Mouse (Mus musculus) neural tube, embryonic 12.5 days (tissue): Measurements from ENCODE around the gene Wnt10b. TPM values are rescaled to one million over a fixed set of nuclear protein-coding genes. Genes with fewer than 3 reads are reported as not detected.

Experiments
- ATAC-seq: fragments of 200-750 bp; cut with Nextera tagmentation; 2 replicates; pipeline ENCODE4 v1.8.0; 2017; ENCODE audit warnings: low read depth, mild to moderate bottlenecking, moderate TSS enrichment, moderate library complexity; ENCODE audit not compliant: low FRiP score
- H3K27ac ChIP-seq: fragments of 300-500 bp; sonication (generic); 2 replicates; pipeline ENCODE4 v1.5.1; 2016
- H3K27me3 ChIP-seq: fragments of 300-500 bp; sonication (generic); replicated peaks from 2 replicates; pipeline ENCODE4 v1.6.1; 2016; ENCODE audit warnings: mild to moderate bottlenecking
- H3K36me3 ChIP-seq: fragments of 300-500 bp; sonication (generic); 2 replicates; pipeline ENCODE4 v1.6.1; 2016; ENCODE audit warnings: mild to moderate bottlenecking
- H3K4me1 ChIP-seq: fragments of 300-500 bp; sonication (generic); 2 replicates; pipeline ENCODE4 v1.6.1; 2016
- H3K4me2 ChIP-seq: fragments of 300-500 bp; sonication (generic); replicated peaks from 2 replicates; pipeline ENCODE4 v1.6.1; 2016; ENCODE audit warnings: mild to moderate bottlenecking
- H3K4me3 ChIP-seq: fragments of 300-500 bp; sonication (generic); 2 replicates; pipeline ENCODE4 v1.5.1; 2016
- H3K9ac ChIP-seq: fragments of 300-500 bp; sonication (generic); 2 replicates; pipeline ENCODE4 v1.6.1; 2016; ENCODE audit warnings: mild to moderate bottlenecking
- H3K9me3 ChIP-seq: fragments of 300-500 bp; sonication (generic); 2 replicates; pipeline ENCODE4 v1.6.1; 2016; ENCODE audit warnings: mild to moderate bottlenecking
- WGBS: fragments of 180-500 bp; shearing (Covaris S2); methylation state at CpG from one replicate; pipeline ENCODE4 v1.1.7; 2016; 5-methylcytosine and 5-hydroxymethylcytosine counted together
- polyA plus RNA-seq: library from polyadenylated mRNA; unstranded; fragments of >200 nt; fragmentation: Nextera tagmentation; extraction: Ambion mirVana; gene quantifications from 2 replicates; pipeline ENCODE4 v1.2.1, GENCODE M21; 2016

Wnt10b gene
- polyA plus RNA-seq, 1 experiment from 2014 or later, result 0.53 TPM

DNA sequence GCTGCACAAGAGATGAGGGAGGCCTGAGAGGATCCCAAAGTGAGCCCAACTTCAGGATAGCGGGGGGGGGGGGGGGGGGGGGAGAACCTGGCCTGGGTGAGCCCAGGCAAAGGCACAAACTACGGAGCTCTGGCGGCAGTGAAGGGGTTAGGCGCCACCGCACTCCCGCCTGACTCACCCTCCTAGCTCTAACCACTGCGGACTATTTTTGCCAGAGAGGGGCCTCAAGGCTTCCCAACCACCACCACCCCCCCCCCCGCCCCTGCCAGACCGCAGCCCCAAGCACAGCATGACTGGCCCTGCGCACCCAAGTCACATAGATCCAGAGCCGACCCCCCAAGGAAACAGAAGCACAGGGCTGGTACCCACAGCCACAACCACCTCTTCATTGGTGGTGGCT is 856 bp upstream of the Wnt10b start:
- Histone ChIP-seq H3K4me2 (no peak overlapping the region), H3K9ac (no peak overlapping the region), H3K4me3 (no peak overlapping the region), H3K27me3 (peaks cover 92% of the 10 kb centered on the region), H3K9me3 (no peaks in the 10 kb centered on the region), H3K4me1 (peaks cover 37% of the 10 kb centered on the region), H3K36me3 (no peaks in the 10 kb centered on the region), H3K27ac (no peak overlapping the region)
- WGBS, result under 1% methylated on average over 8 of the region's 11 CpGs
- ATAC-seq, result no peak

DNA sequence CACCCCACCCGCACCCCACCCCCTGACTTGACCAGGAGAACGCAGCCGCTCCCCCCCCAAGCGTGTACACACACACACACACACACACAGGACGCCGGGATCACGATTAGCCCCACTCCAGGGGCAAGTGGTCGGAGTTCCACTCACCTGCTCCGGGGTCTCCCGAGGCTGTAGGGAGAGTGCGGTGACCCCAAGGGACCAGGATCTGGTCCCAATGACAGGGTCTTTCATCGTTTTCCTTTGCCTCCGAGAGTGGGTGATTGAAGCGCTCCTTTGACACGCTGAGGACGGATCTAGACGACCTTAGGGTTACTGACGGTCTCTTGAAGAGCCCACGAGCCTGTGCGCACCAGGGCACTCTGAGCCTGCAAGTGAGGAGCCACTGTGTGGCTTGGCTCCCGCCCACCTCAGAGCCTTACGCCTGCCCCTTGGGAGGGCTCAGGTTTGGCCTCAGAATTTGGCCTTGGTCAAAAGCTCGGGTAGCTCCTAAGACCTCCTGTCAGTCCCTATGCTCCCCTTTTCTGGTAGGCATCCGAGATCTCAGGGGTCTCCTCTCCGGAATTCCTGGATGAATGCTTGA is 331 bp upstream of the Wnt10b start:
- H3K9ac ChIP-seq, result no peak overlapping the region
- 1% methylated on average over 25 of the region's 25 CpGs for WGBS

DNA sequence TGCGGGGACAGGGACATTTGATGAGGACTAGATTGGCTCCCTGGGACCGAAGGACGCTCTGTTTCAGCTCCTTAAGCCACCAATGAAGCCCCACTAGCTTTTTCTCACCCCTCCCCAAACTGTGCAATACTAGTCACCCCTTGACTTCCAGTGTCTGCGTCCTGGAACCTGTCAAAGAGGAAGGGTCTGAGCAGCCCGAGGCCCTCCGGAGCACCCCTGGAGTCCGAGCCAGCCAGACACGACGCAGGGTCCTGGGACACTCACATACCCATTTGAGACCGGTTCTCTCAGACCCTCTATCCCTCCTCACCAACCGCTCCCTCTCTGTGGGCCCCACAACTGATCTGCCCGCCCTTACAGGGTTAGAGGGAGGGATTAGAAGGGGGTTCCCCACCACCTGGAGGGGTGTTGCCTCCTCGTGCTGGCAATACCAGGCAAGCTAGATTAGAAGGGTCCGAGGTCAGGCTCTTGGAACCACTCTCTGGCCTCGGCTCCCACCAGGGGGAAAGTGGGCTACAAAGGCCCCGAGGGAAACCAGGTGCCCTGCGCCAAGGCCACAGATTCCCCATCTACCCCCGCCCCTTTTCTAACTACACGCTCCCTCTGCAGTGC is 839 bp downstream of the Wnt10b start:
- Histone ChIP-seq H3K9ac (peak overlapping the region; percentile 38; the same call in 1 of the 2 replicates), H3K27ac (no peak overlapping the region), H3K4me3 (peak overlapping the region; percentile 16; the same call in 1 of the 2 replicates), H3K4me1 (peaks cover 46% of the 10 kb centered on the region), H3K36me3 (no peaks in the 10 kb centered on the region), H3K9me3 (no peaks in the 10 kb centered on the region), H3K27me3 (peaks cover 99% of the 10 kb centered on the region), H3K4me2 (peak overlapping the region; percentile 53)
- no peak for ATAC-seq
- WGBS, result 2% methylated on average over 19 of the region's 19 CpGs

More for the DNA sequence above, 331 bp upstream of the Wnt10b start:
- H3K36me3 ChIP-seq, result no peaks in the 10 kb centered on the region
- H3K4me1 ChIP-seq, result peaks cover 37% of the 10 kb centered on the region
- no peaks in the 10 kb centered on the region for H3K9me3 ChIP-seq
- H3K27me3 ChIP-seq, result peaks cover 96% of the 10 kb centered on the region
- ATAC-seq, result no peak
- H3K4me3 ChIP-seq, result peak overlapping the region; percentile 16; the same call in 1 of the 2 replicates
- peak overlapping the region; percentile 45 for H3K4me2 ChIP-seq
- no peak overlapping the region for H3K27ac ChIP-seq

DNA sequence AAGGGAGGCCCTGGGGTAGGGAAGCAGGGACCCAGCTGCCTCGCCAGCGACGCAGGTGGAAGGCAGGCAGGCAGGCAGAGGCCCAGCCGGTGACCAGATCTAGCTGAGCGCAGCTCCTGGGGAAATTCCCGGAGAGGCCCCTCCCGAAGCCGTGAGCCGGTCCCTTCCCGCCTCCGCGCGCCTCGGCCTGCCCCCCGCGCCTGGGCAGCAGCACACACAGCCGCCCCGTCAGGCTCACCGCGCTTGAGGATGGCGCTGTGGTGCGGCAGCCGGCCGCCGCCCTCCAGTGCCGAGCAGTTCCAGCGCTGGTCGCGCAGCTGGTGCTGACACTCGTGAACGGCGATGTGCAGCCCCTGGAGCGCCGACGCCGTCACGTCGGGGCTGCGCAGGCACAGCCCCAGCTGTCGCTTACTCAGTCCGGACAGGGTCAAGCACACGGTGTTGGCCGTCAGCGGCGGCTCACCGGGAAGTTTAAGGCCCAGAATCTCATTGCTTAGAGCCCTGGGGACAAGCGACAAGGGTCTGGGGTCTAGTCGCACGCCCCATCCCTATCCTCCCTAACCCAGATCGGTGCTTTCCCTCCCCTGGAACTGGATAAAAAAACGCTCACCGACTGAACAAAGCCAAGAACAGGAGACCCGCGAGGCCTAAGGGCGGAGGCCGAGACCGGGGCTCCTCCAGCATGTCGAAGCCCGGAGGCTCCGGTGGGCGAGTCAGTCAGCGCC is 1.5 kb downstream of the Wnt10b start:
- WGBS, result under 1% methylated on average over 62 of the region's 62 CpGs
- peak overlapping the region; percentile 17; the same call in 1 of the 2 replicates for H3K9ac ChIP-seq
- peak; percentile 23; the same call in 1 of the 2 replicates for ATAC-seq
- no peak overlapping the region for H3K27ac ChIP-seq
- H3K4me1 ChIP-seq, result peaks cover 47% of the 10 kb centered on the region
- peaks cover 99% of the 10 kb centered on the region for H3K27me3 ChIP-seq
- peak overlapping the region; percentile 27 for H3K4me3 ChIP-seq
- H3K36me3 ChIP-seq, result no peaks in the 10 kb centered on the region
- H3K4me2 ChIP-seq, result peak overlapping the region; percentile 53
- H3K9me3 ChIP-seq, result no peaks in the 10 kb centered on the region

DNA sequence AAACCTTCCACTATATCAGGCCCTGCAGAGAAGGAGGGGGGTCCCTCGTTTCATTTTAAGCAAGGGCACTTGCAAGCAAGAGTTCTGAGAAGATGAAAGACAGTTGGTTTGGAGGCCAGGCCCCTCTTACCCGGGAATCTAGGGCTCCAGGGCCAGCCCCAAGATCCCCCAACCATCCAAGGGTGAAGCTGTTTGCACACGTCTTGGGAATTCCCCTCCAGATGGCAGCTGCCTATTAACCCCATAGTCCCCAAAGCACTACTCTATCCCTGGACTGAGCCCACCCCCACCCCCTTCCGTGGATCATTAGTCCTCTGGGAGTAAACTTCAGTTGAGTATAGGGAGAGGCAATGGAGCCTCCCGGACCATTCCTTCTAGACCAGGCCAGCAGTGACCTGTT is 2.4 kb downstream of the Wnt10b start:
- no peaks in the 10 kb centered on the region for H3K9me3 ChIP-seq
- 0 out of 2 replicates have a peak, but pooled peaks have one; percentile 18 for ATAC-seq
- no peak overlapping the region for H3K27ac ChIP-seq
- peaks cover 98% of the 10 kb centered on the region for H3K27me3 ChIP-seq
- no peak overlapping the region for H3K4me3 ChIP-seq
- H3K4me2 ChIP-seq, result 0 out of 2 replicates have a peak overlapping the region, but pooled peaks have one; percentile 53
- H3K4me1 ChIP-seq, result peaks cover 43% of the 10 kb centered on the region
- WGBS, result 0% methylated on average over 5 of the region's 5 CpGs
- no peaks in the 10 kb centered on the region for H3K36me3 ChIP-seq
- H3K9ac ChIP-seq, result no peak overlapping the region

DNA sequence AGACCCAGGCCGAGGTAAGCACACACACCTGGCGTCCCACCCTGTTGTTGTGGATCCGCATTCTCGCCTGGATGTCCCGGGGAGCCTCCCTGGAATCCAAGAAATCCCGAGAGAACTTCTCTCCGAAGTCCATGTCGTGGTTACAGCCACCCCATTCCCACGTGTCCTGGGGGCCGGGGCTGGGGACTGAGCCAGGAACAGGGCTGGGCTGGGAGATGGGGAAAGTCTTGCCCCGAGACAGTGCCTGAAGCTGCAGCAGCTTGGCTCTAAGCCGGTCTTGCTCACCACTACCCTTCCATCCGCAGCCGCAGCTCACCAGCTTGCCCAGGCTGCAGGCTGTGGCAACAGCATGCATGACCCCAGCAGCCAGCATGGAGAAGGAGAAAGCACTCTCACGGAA is 3.9 kb downstream of the Wnt10b start:
- 4% methylated on average over 15 of the region's 15 CpGs for WGBS
- peaks cover 38% of the 10 kb centered on the region for H3K4me1 ChIP-seq
- no peaks in the 10 kb centered on the region for H3K9me3 ChIP-seq
- no peak overlapping the region for H3K4me2 ChIP-seq
- no peaks in the 10 kb centered on the region for H3K36me3 ChIP-seq
- no peak overlapping the region for H3K4me3 ChIP-seq
- H3K9ac ChIP-seq, result no peak overlapping the region
- H3K27ac ChIP-seq, result no peak overlapping the region
- H3K27me3 ChIP-seq, result peaks cover 97% of the 10 kb centered on the region
- ATAC-seq, result no peak

DNA sequence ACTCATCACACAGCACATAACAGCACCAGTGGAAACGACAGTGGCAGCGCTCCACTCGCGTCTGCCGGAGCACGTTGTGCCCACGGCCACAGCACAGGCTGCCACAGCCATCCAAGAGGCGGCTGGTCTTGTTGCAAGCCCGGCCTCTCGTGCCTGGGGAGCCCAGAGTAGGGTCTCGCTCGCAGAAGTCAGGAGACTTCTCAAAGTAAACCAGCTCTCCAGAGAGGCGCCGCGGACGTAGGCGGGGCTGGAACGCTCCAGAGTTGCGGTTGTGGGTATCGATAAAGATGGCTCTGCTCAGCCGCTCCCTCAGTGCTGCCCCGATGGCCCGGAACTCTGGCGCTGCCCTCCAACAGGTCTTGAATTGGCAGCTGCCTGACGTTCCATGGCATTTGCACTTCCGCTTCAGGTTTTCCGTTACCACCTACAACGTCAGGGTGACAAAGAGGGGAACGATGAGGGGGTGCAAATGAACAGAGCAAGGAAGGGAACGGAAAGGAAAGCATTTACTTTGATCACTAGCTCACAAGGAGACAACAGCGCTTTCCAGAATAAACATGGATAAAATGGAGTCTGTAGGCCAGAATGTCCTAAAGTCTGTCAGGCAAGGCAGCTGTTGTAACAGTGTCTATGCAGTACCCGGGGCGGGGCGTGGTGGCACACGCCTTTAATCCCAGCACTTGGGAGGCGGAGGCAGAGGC is 5.3 kb downstream of the Wnt10b start:
- Histone ChIP-seq H3K36me3 (no peaks in the 10 kb centered on the region), H3K4me2 (peak overlapping the region; percentile 50), H3K9me3 (no peaks in the 10 kb centered on the region), H3K9ac (0 out of 2 replicates have a peak overlapping the region, but pooled peaks have one; percentile 29), H3K27me3 (peaks cover 97% of the 10 kb centered on the region), H3K4me1 (peaks cover 30% of the 10 kb centered on the region), H3K4me3 (peak overlapping the region; percentile 19), H3K27ac (no peak overlapping the region)
- ATAC-seq, result no peak
- 2% methylated on average over 36 of the region's 36 CpGs for WGBS

DNA sequence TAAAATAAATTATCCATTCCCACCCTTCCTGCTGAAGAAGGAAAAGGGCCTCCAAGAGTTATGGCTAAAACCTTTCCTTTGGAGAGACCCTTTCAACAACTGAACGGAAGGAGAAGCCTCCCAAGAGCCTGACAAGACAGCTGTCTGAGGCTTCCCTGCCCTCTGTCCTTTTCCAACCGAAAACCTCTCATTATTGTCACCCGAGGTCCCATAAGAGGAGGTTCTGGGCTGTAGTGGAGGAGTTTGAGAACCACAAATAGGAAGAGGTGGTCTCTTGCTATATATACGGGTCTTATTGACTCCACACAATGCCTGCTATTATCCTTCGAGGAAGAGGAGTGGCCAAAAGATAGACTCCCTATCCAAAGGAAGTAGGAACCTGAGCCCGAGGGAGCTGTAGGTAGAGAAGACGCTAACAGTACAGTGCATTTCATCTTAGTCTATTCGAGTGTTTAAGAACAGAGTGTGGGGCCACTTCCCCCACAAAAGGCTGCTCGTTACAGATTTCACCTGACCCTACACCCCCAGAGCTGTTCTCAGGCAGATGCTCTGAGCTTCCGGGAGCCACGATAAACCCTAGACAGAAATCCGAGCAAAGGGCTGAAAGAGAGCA is 6.0 kb downstream of the Wnt10b start:
- no peaks in the 10 kb centered on the region for H3K9me3 ChIP-seq
- H3K9ac ChIP-seq, result no peak overlapping the region
- H3K4me1 ChIP-seq, result peaks cover 23% of the 10 kb centered on the region
- H3K36me3 ChIP-seq, result no peaks in the 10 kb centered on the region
- peak overlapping the region; percentile 50 for H3K4me2 ChIP-seq
- H3K27me3 ChIP-seq, result peaks cover 89% of the 10 kb centered on the region
- ATAC-seq, result no peak
- H3K27ac ChIP-seq, result no peak overlapping the region
- WGBS, result 2% methylated on average over 12 of the region's 12 CpGs
- no peak overlapping the region for H3K4me3 ChIP-seq

DNA sequence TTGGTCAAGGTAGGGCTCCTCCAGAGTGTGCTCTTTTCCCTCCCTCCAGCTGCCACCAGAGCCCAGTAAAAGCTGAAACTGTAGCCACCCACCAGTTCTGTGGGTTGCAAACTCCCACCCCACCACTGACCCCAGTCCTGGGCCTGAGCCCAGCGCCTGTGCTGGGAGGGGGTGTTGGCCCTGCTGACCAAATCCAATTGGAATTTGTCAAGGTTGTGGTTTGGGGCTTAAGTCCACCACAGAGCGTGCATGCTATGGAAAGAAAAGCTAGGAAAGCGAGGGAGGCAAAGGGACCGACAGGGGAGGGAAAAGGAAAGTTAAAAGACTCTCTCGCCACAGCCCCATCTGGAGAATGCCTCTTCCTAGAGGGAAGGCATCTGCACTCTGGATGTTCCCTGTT is 9.7 kb downstream of the Wnt10b start:
- ATAC-seq, result no peak
- H3K4me1 ChIP-seq, result peaks cover 17% of the 10 kb centered on the region
- 15% methylated on average over 5 of the region's 5 CpGs for WGBS
- H3K4me2 ChIP-seq, result no peak overlapping the region
- no peak overlapping the region for H3K9ac ChIP-seq
- H3K27me3 ChIP-seq, result peaks cover 76% of the 10 kb centered on the region
- H3K9me3 ChIP-seq, result no peaks in the 10 kb centered on the region
- H3K27ac ChIP-seq, result no peak overlapping the region
- H3K36me3 ChIP-seq, result no peaks in the 10 kb centered on the region
- H3K4me3 ChIP-seq, result no peak overlapping the region

DNA sequence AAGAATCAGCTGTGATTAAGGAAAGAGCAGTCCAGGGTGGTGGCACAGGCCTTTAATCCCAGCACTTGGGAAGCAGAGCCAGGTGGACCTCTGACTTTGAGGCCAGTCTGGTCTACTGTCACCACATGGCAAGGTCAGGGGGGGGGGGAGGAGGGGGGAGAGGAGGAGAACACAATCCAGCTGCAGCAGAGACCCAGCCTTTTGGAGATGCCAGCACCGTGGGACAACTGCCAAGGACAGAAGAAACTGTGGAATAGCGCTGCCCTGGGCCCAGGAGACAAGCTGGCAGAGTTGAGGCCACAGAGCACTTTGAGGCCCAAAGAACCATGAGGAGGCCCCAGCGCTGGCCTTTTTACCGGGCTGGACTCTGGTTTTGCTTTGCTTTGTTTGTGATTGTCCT is 12.0 kb downstream of the Wnt10b start:
- WGBS, result 65% methylated on average over 4 of the region's 4 CpGs
- Histone ChIP-seq H3K27me3 (peaks cover 53% of the 10 kb centered on the region), H3K4me3 (no peak overlapping the region), H3K9ac (no peak overlapping the region), H3K4me2 (no peak overlapping the region), H3K27ac (no peak overlapping the region), H3K36me3 (0 out of 2 replicates have a peak, but pooled peaks cover under 1% of the 10 kb centered on the region), H3K4me1 (peaks cover 22% of the 10 kb centered on the region), H3K9me3 (no peaks in the 10 kb centered on the region)
- no peak for ATAC-seq

DNA sequence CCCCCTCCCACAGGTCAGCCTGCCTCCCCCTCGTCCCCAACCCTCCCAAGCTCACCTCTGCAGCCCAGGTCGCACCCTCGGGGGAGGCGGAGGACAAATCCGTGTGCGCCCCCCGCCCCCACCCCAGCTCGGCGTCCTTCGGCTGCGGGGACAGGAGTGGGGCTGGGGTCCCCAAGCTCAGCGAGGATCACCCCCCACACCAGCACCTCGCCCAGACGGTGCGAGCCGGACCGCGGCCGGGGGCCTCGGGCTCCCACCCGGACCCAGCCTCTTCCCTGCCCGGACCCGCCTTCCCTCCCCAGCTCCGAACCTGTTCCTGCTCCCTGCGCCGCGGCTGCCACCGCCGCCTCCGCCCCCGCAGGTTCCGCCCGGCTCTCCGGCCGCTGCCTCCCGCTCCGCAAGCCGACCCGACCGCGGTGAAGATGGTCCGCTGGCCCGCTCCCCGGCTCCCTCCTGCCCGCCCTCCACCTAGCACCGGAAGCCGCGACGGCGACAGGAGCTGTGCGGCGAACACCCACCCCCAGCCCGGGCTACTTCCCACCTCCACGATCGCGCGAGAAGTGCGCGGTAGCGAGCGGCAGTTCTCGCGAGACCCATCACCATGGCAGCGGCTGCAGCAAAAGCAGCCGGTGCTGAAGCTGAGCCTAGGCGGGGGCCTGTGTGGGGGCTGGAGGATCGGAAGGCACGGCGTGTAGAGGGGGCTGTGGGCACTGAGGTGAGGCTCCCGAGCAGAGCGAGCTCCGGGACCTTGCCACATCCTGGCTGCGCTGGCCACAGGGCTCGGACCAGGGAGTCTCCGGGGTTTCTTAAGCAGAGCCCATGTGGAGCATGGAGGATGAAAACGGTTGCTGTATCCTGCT is 15.1 kb downstream of the Wnt10b start, which contains the start of gene Arf3:
Gene Arf3, minus strand, starts transcription at position 545 of the 860 bp plus-strand sequence.
- H3K36me3 ChIP-seq, result peaks cover 26% of the 10 kb centered on the region
- under 1% methylated on average over 74 of the region's 76 CpGs for WGBS
- H3K4me2 ChIP-seq, result peak within 1 kb of the TSS; percentile 86
- peak within 1 kb of the TSS; percentile 86 for H3K27ac ChIP-seq
- peak within 1 kb of the TSS; percentile 94 for H3K9ac ChIP-seq
- peaks cover 23% of the 10 kb centered on the region for H3K4me1 ChIP-seq
- H3K9me3 ChIP-seq, result no peaks in the 10 kb centered on the region
- H3K4me3 ChIP-seq, result peak within 1 kb of the TSS; percentile 97
- H3K27me3 ChIP-seq, result peaks cover 25% of the 10 kb centered on the region
- peak; percentile 98 for ATAC-seq
